Mouse (Mus musculus): ENCODE data around the gene Cfi.

DNA sequence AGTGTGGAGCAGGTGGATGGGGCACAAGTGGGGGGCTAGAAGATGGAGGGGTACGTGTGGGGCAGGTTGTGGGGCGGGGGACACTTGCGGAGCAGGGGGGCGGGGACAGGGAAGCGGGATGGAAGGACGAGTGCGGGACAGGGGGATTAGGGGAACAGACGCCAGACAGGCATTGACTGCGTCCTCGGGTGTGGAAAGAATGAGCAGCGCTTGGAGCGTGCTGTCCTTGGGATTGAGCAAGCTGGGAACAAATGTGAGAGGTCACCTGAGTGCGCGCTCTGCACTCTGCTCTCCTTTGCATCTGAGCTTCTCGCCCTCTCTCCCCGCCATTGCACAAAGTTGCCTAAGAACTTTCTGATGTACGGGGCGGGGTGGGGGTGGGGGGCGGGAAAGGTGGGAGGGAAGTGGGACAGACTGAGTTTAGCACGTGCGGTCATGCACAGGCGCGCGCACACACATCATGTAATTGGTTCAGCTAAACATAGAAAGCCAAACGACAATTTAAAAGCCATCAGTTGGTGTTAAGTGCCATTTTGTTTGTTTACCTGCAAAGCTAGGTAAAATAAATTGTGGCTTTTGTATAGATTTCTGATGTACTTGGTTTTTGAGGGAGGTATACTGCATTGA, 43.6 kb downstream of the Cfi start:
- TF ChIP-seq CTCF (IDR thresholded peaks at IDR 0.05; ENCODE audit: low read depth) (no peak), EP300 (IDR thresholded peaks at IDR 0.05; ENCODE audit: low read depth) (no peak)

Measured in liver, postnatal 0 days (tissue).